Mouse (Mus musculus) olfactory bulb, adult 2 months (tissue): Measurements from ENCODE around the gene Mn1.

ENCODE experiments used
- CTCF ChIP-seq: fragments of 200-500 bp; IDR thresholded peaks from 2 replicates; pipeline ENCODE4 v1.5.1; 2012; ENCODE audit warnings: low read depth, mild to moderate bottlenecking, low read length, moderate library complexity; ENCODE audit not compliant: insufficient read depth
- POLR2A ChIP-seq: fragments of 200-500 bp; IDR thresholded peaks from 2 replicates; pipeline ENCODE4 v1.6.1; 2012; ENCODE audit warnings: mild to moderate bottlenecking, low read depth, low read length, moderate library complexity; ENCODE audit not compliant: insufficient read depth

DNA sequence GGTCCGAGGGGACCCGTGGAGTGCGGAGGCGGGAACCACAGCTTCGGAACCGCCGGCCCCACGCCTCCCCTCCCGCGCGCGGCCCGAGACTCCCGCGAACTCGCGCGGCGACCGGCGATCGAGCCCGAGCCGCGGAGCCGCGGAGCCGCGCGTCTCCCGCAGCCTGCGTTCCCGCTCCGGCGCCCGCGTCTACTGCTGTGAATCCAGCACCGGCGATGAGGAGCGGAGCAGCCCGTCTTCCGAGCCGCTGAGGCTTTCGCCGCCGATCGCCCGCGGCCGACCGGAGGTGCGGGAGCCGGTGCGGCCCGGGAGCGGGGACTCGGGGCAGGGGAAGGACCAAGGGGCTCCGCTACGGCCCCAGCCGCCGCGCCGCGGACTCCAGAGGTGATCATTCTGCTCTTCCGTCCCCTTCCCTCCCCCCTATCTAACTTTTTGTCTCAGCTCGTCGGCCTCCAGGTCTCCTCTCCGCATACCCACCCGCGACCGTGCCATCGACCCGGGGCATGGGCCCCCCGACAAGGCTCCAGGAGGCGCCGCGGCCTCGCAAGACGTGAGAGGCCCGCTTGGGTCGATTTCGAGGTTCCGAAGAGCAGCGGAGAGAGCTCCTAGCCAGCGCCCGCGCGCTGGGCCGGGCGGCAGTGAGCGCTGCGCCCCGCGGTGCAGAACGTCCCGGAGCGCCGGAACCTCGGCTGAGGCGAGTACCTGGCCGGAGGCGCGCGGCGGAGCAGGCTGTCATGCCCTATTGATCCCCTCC is 393 bp downstream of the Mn1 start:
- TF ChIP-seq CTCF, result no peak
- TF ChIP-seq POLR2A, result no peak
